Mouse (Mus musculus): ENCODE data around the gene Eef1akmt2.

DNA sequence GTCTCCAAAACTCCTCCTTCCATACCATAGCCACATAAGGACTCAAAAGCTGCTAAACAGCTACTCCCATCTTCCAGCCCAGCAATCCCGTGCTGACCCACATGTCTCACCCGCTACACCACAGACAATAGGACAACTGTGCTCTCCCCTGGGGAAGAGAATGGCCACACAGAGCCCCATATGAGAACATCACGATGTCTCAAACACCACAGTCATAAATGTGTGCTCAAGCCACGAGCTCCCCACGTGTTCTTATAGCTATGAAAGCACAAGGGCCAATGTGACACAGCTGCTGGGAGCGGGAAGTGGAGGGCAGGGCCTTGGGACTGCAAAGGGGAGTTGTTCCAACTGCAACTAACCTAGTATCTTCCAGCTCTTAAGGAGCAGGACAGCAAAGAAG is 59.0 kb downstream of the Eef1akmt2 start:
- TF ChIP-seq POLR2A (IDR thresholded peaks at IDR 0.05; ENCODE audit: low read depth, low read length): no peak
- no peak for TF ChIP-seq CTCF (IDR thresholded peaks at IDR 0.05; ENCODE audit: borderline replicate concordance, insufficient read depth, low read length)
